Mouse (Mus musculus) layer of hippocampus, adult 11-12 months (tissue): ENCODE measurements around the gene Dnah8.

Experiments used
- DNase-seq: peaks from one replicate; pipeline ENCODE4 v3.0.0; 2022; ENCODE audit warnings: low spot score

Dnah8 gene

GRCm38 (mm10) chr17:30750269-30750668 is 126.1 kb downstream of the Dnah8 start:
- DNase-seq: no peak

- peak; percentile 78 for DNase-seq
Observed at GRCm38 (mm10) chr17:30752370-30752818, 128.2 kb downstream of the Dnah8 start.

- DNase-seq: no peak
Observed at GRCm38 (mm10) chr17:30753201-30753600, 129.0 kb downstream of the Dnah8 start.

GRCm38 (mm10) chr17:30756771-30757170 is 132.6 kb downstream of the Dnah8 start:
- no peak for DNase-seq

GRCm38 (mm10) chr17:30760307-30760706 is 136.2 kb downstream of the Dnah8 start:
- DNase-seq: no peak

- DNase-seq: no peak
Observed at GRCm38 (mm10) chr17:30764276-30764675, 140.1 kb downstream of the Dnah8 start.

- DNase-seq: no peak
Observed at GRCm38 (mm10) chr17:30774416-30774815, 150.3 kb downstream of the Dnah8 start.

GRCm38 (mm10) chr17:30775096-30775495 is 150.9 kb downstream of the Dnah8 start:
- no peak for DNase-seq

GRCm38 (mm10) chr17:30781046-30781445 is 156.9 kb downstream of the Dnah8 start:
- DNase-seq: no peak

- no peak for DNase-seq
Observed at GRCm38 (mm10) chr17:30782286-30782685, 158.1 kb downstream of the Dnah8 start.

- DNase-seq: no peak
Observed at GRCm38 (mm10) chr17:30788361-30788760, 164.2 kb downstream of the Dnah8 start.

GRCm38 (mm10) chr17:30790816-30791215 is 166.7 kb downstream of the Dnah8 start:
- no peak for DNase-seq

GRCm38 (mm10) chr17:30792396-30792795 is 168.2 kb downstream of the Dnah8 start:
- no peak for DNase-seq

- DNase-seq: no peak
Observed at GRCm38 (mm10) chr17:30796616-30797015, 172.5 kb downstream of the Dnah8 start.

- DNase-seq: no peak
Observed at GRCm38 (mm10) chr17:30800261-30800985, 176.3 kb downstream of the Dnah8 start.

GRCm38 (mm10) chr17:30803668-30804067 is 179.5 kb downstream of the Dnah8 start:
- no peak for DNase-seq

GRCm38 (mm10) chr17:30804955-30805354 is 180.8 kb downstream of the Dnah8 start:
- DNase-seq: no peak

GRCm38 (mm10) chr17:30805511-30806059 is 181.4 kb downstream of the Dnah8 start:
- DNase-seq: no peak

- no peak for DNase-seq
Observed at GRCm38 (mm10) chr17:30808866-30809660, 184.9 kb downstream of the Dnah8 start.

- peak; percentile 27 for DNase-seq
Observed at GRCm38 (mm10) chr17:30809926-30810660, 185.9 kb downstream of the Dnah8 start.

- DNase-seq: no peak
Observed at GRCm38 (mm10) chr17:30818543-30818942, 194.4 kb downstream of the Dnah8 start.

GRCm38 (mm10) chr17:30819134-30819533 is 195.0 kb downstream of the Dnah8 start:
- DNase-seq: no peak
